Mouse (Mus musculus): ENCODE data around the gene Gata5.

DNA sequence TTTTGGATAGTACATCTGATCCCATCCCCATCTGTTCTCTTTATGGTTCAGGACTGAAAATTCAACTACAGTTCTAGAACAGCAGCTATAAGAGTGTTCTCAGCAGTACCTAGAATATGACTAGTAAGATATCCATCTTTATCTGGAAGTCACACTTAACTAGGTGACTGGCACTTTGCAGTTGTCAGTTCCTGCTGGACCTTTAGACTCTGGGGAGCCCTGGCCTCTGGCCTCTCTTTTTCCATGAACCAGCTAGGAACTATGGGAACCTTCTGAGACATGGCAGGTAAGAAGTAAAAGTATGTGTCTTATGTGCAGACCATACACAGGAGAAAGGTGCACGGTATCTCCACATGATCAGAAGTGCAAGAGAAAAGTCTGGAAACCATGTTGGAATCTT, 5.0 kb downstream of the Gata5 start:
- TF ChIP-seq POLR2A (IDR thresholded peaks at IDR 0.05; ENCODE audit: low read depth, low read length) (no peak), CTCF (conservative IDR thresholded peaks at IDR 0.05; ENCODE audit: insufficient read depth, insufficient read length, low read depth, low read length) (no peak)

All from kidney, adult 2 months (tissue).